Mouse (Mus musculus) kidney, postnatal 0 days (tissue): ENCODE data around the gene Fam3a. TPM values are rescaled to one million over a fixed set of nuclear protein-coding genes. Genes with fewer than 3 reads are reported as not detected.

Experiments used
- ATAC-seq: fragments of 200-750 bp; cut with Nextera tagmentation; replicated peaks from 2 replicates; pipeline ENCODE4 v1.8.0; 2017; ENCODE audit warnings: low read depth, moderate number of reproducible peaks, moderate TSS enrichment, moderate library complexity; ENCODE audit not compliant: low FRiP score
- DNase-seq: peaks from one replicate; pipeline ENCODE4 v3.0.0-alpha.2; 2016; ENCODE audit warnings: low spot score
- H3K27ac ChIP-seq: fragments of 300-500 bp; sonication (generic); 2 replicates; pipeline ENCODE4 v1.5.1; 2014; ENCODE audit warnings: mild to moderate bottlenecking
- H3K27me3 ChIP-seq: fragments of 300-500 bp; sonication (generic); 2 replicates; pipeline ENCODE4 v1.6.1; 2014; ENCODE audit warnings: low read length, mixed read lengths; ENCODE audit not compliant: insufficient read depth
- H3K36me3 ChIP-seq: fragments of 300-500 bp; sonication (generic); 2 replicates; pipeline ENCODE4 v1.6.1; 2014; ENCODE audit warnings: low read length, mixed read lengths; ENCODE audit not compliant: insufficient read depth
- H3K4me1 ChIP-seq: fragments of 300-500 bp; sonication (generic); replicated peaks from 2 replicates; pipeline ENCODE4 v1.6.1; 2014; ENCODE audit warnings: antibody characterized with exemption, low read length, mixed read lengths; ENCODE audit not compliant: insufficient read depth
- H3K4me2 ChIP-seq: fragments of 300-500 bp; sonication (generic); 2 replicates; pipeline ENCODE4 v1.6.1; 2014; ENCODE audit warnings: mild to moderate bottlenecking, low read length, moderate library complexity, mixed read lengths
- H3K4me3 ChIP-seq: fragments of 300-500 bp; sonication (generic); replicated peaks from 2 replicates; pipeline ENCODE4 v1.5.1; 2014; ENCODE audit warnings: low read depth, low read length
- H3K9ac ChIP-seq: fragments of 300-500 bp; sonication (generic); 2 replicates; pipeline ENCODE4 v1.6.1; 2014; ENCODE audit warnings: low read depth, low read length
- H3K9me3 ChIP-seq: fragments of 300-500 bp; sonication (generic); replicated peaks from 2 replicates; pipeline ENCODE4 v1.6.1; 2016; ENCODE audit warnings: low read length, inconsistent platforms, mixed read lengths
- CTCF ChIP-seq: IDR thresholded peaks from 2 replicates; pipeline ENCODE4 v1.5.1; 2016; ENCODE audit warnings: antibody characterized with exemption, low read depth, mild to moderate bottlenecking, moderate library complexity
- WGBS: fragments of 180-500 bp; shearing (Covaris S2); extraction: QIAGEN DNeasy Blood & Tissue Kit; methylation state at CpG from one replicate; pipeline ENCODE4 v1.1.7; 2014; 5-methylcytosine and 5-hydroxymethylcytosine counted together
- polyA plus RNA-seq: library from polyadenylated mRNA; unstranded; fragments of >200 nt; fragmentation: Nextera tagmentation; extraction: Ambion mirVana; gene quantifications from 2 replicates; pipeline ENCODE4 v1.2.1, GENCODE M21; 2015

Gene Fam3a
- polyA plus RNA-seq = 37.0 and 37.1 TPM in 2 replicates

DNA sequence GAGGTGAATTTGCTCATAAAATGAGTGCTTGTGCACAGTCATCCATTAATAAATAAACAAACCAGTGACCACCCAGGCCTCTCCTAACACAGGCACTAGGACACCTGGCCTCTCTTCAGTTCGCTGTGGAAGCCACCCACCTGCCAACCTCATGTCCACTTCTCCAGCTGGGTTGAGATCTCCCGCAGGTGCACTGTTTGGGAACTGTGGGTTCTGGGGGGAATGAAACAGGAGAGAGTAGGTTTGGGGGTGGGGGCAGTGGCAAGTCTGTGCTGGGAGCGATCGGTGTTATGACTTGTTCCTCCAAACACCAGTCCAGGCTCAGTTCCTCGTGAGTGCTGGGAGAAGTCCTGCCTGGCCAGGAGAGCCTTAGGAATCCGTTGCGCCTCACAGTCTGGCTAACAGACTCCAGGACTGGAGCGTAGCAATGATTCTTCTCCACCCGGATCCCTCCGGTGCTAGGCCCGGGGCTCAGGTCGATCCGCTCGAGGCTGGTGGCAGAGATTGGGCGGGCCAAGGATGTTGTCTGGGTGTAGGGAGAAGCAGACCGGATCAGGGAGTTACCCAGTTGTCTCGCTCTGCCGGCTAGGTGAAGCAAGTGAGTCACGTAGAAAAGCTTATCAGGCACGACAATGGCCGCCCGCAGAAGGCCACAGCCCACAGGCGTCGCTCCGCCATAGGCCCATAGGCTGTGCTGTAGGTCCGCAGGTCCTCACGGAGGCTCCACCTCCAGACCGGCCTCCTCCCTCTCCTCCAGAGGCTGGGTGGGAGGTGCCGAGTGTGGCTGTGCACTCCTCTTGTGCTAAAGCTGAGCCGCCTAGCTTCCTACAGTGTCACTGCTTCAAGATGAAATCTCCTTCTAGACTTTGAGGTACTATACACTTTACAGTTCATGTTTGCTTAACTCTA, at the start of gene Fam3a, which contains the start of gene Ikbkg:
Fam3a (minus strand) TSS at position 738 of the 909 bp plus-strand sequence.
Ikbkg (plus strand) TSS at position 756 of the 909 bp plus-strand sequence.
- Histone ChIP-seq H3K27me3 (no peaks in the 10 kb centered on the region), H3K9ac (peak within 1 kb of the TSS; percentile 74), H3K4me1 (no peaks in the 10 kb centered on the region), H3K4me3 (peak within 1 kb of the TSS; percentile 51), H3K36me3 (no peaks in the 10 kb centered on the region), H3K27ac (peak within 1 kb of the TSS; percentile 93), H3K9me3 (no peaks in the 10 kb centered on the region), H3K4me2 (peak within 1 kb of the TSS; percentile 57)
- peak; percentile 94 for DNase-seq
- peak; percentile 100 for ATAC-seq
- TF ChIP-seq CTCF = peak; percentile 71
- WGBS = 25% methylated on average over 30 of the region's 30 CpGs

DNA sequence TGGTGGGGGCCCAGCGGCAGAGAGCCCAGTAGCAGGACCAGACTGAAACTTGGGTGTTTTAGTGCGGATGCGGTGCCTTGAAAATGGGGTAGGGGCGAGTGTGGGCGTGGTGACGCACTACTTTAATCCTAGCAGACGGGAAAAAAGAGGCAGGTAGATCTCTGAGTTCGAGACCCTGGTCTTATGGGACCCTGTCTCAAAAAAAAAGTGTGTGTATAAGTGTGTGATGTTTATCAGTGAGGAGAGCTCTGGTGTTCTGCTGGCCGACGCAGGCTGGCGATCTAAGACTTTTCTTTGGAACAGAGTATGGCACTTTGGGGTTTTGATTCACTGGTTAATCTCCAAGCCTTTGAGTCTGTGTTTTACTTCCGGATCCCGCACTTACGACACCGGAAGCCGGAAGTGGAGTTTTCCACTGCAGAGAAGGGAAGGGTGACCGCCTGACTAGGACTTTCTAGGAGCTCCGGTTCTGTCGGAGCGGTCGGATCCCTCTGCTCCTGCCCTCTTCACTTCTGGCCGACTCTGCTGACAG, 36.3 kb upstream of the Fam3a start:
- Histone ChIP-seq H3K4me3 (peak overlapping the region; percentile 53), H3K9ac (peak overlapping the region; percentile 63), H3K4me2 (peak overlapping the region; percentile 61), H3K27ac (peak overlapping the region; percentile 90), H3K9me3 (no peaks in the 10 kb centered on the region), H3K27me3 (no peaks in the 10 kb centered on the region), H3K36me3 (no peaks in the 10 kb centered on the region), H3K4me1 (peaks cover 3% of the 10 kb centered on the region; the same call in 1 of the 2 replicates)
- DNase-seq = peak; percentile 88
- 29% methylated on average over 22 of the region's 22 CpGs for WGBS
- ATAC-seq = peak; percentile 74
- no peak for TF ChIP-seq CTCF

DNA sequence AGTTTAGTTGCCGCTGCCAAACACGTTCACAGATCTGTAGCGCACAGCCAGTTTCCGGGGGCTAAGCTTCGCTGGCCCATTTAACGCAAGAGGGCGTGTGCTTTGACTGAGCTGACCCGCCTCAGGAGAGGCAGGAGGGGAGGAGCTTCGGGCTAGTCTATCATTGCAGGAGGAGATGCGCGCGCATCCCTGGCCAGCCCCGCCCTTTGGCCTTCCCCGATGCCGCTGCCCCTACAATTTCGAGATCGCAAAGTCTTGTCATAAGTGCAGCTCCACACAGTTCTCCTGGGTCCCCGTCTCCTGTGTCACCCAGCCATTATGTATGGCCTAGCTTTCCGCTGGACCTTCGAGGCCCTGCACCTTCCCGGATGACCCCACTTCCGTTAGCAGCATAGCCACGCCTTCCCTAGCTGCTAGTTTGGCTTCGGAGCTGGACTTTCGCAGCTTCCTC, 35.8 kb upstream of the Fam3a start, which contains the start of gene G6pdx:
G6pdx (minus strand) TSS at position 369 of the 451 bp plus-strand sequence.
- DNase-seq = peak; percentile 94
- H3K4me3 ChIP-seq = peak within 1 kb of the TSS; percentile 53
- TF ChIP-seq CTCF = peak; percentile 57
- peak within 1 kb of the TSS; percentile 90 for H3K27ac ChIP-seq
- ATAC-seq = peak; percentile 85
- no peaks in the 10 kb centered on the region for H3K27me3 ChIP-seq
- H3K9ac ChIP-seq = peak within 1 kb of the TSS; percentile 63
- WGBS = 29% methylated on average over 25 of the region's 25 CpGs
- H3K9me3 ChIP-seq = no peaks in the 10 kb centered on the region
- H3K4me2 ChIP-seq = peak within 1 kb of the TSS; percentile 61
- H3K4me1 ChIP-seq = peaks cover 3% of the 10 kb centered on the region; the same call in 1 of the 2 replicates
- no peaks in the 10 kb centered on the region for H3K36me3 ChIP-seq

DNA sequence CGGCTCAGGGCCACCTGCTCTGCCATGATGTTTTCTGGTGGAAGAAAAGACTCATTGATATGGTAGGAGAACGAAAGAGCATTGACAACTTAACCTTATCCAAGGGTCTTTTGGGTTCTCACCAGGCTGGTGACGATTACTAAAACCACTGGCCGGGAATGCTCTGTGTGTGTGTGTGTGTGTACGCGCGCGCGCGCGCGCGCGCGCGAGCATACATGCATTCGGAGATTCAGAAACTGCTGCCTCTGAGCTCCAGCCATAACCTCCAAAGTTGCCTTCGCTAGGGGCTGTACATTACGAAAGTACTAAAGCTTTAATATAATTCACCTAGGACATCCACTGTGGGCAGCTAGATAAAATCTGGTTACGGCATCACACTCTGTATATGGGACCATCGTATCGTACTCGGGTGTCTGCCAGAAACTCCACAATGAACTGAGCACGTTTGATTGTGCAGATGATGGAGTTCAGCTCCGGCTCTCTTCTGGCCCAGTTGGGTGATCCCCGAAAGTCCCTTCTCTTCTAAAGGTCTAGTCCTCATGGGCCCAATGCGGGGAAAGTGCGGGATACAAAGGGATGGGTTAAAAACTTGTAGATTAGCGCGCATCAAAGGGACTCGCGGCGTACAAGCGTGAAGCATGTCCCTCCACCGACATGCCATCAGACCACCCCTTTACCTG, 35.2 kb upstream of the Fam3a start:
- H3K4me3 ChIP-seq = peak overlapping the region; percentile 53
- peaks cover 3% of the 10 kb centered on the region; the same call in 1 of the 2 replicates for H3K4me1 ChIP-seq
- ATAC-seq (peak; percentile 7; the same call in 1 of the 2 replicates), DNase-seq (peak; percentile 3)
- no peaks in the 10 kb centered on the region for H3K36me3 ChIP-seq
- peak overlapping the region; percentile 52; the same call in 1 of the 2 replicates for H3K9ac ChIP-seq
- WGBS = 34% methylated on average over 35 of the region's 35 CpGs
- no peak for TF ChIP-seq CTCF
- H3K27ac ChIP-seq = peak overlapping the region; percentile 90; the same call in 1 of the 2 replicates
- H3K27me3 ChIP-seq = no peaks in the 10 kb centered on the region
- peak overlapping the region; percentile 61 for H3K4me2 ChIP-seq
- no peaks in the 10 kb centered on the region for H3K9me3 ChIP-seq

DNA sequence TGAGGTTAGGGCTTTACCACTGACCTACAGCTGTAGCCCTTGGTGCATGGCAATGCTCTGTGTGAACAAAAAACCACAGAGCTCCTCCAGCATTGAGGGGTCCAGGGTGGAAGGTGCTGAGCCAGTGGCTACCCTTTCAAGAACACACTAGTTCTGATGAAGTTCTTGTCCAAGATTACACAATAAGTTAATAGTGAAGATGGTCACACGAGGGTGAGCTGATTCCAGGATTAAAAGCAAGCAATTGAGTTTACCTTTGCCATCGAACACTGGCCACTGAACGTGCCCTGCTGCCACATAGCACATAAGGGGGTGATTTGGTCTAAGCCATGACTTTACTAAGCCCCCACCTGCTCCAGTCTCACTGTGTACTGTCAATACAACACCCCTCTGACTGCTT, 34.0 kb upstream of the Fam3a start:
- 75% methylated on average over 3 of the region's 3 CpGs for WGBS
- H3K9ac ChIP-seq = no peak overlapping the region
- H3K36me3 ChIP-seq = no peaks in the 10 kb centered on the region
- no peaks in the 10 kb centered on the region for H3K27me3 ChIP-seq
- H3K4me2 ChIP-seq = no peak overlapping the region
- H3K27ac ChIP-seq = no peak overlapping the region
- H3K4me3 ChIP-seq = no peak overlapping the region
- DNase-seq = no peak
- no peaks in the 10 kb centered on the region for H3K9me3 ChIP-seq
- no peak for TF ChIP-seq CTCF
- no peak for ATAC-seq
- peaks cover 3% of the 10 kb centered on the region; the same call in 1 of the 2 replicates for H3K4me1 ChIP-seq
